Mouse (Mus musculus) testis, adult 2 months (tissue): ENCODE measurements at regions not wholly inside any gene's neighbourhood (a gene's known extent, or its start where the extent isn't known, plus 50 kb on each side); places are given as distances from the start of the nearest gene placed in this dataset.

Source experiments
- H3K27ac ChIP-seq: fragments of 200-500 bp; 2 replicates; pipeline ENCODE4 v1.5.1; 2012; ENCODE audit warnings: low read depth, low read length; ENCODE audit not compliant: control insufficient read depth, insufficient read depth
- H3K27me3 ChIP-seq: fragments of 200-500 bp; 2 replicates; pipeline ENCODE4 v1.6.1; 2012; ENCODE audit warnings: mild to moderate bottlenecking, low read length, moderate library complexity; ENCODE audit not compliant: control insufficient read depth, insufficient read depth
- H3K36me3 ChIP-seq: fragments of 200-500 bp; 2 replicates; pipeline ENCODE4 v1.6.1; 2012; ENCODE audit warnings: mild to moderate bottlenecking, low read length; ENCODE audit not compliant: control insufficient read depth, insufficient read depth
- H3K4me1 ChIP-seq: fragments of 200-500 bp; 2 replicates; pipeline ENCODE4 v1.6.1; 2012; ENCODE audit warnings: low read length; ENCODE audit not compliant: control insufficient read depth, insufficient read depth
- H3K4me3 ChIP-seq: fragments of 200-500 bp; 2 replicates; pipeline ENCODE4 v1.5.1; 2012; ENCODE audit warnings: low read depth, mild to moderate bottlenecking, low read length, moderate library complexity, mixed read lengths; ENCODE audit not compliant: control insufficient read depth
- CTCF ChIP-seq: fragments of 200-500 bp; IDR thresholded peaks from 2 replicates; pipeline ENCODE4 v1.5.1; 2012; ENCODE audit warnings: low read depth, mild to moderate bottlenecking, inconsistent platforms, low read length, moderate library complexity; ENCODE audit not compliant: control insufficient read depth, insufficient read depth, insufficient replicate concordance
- POLR2A ChIP-seq: fragments of 200-500 bp; IDR thresholded peaks from 2 replicates; pipeline ENCODE4 v1.6.1; 2012; ENCODE audit warnings: low read depth, mild to moderate bottlenecking, inconsistent platforms, low read length, moderate library complexity; ENCODE audit not compliant: control insufficient read depth

DNA sequence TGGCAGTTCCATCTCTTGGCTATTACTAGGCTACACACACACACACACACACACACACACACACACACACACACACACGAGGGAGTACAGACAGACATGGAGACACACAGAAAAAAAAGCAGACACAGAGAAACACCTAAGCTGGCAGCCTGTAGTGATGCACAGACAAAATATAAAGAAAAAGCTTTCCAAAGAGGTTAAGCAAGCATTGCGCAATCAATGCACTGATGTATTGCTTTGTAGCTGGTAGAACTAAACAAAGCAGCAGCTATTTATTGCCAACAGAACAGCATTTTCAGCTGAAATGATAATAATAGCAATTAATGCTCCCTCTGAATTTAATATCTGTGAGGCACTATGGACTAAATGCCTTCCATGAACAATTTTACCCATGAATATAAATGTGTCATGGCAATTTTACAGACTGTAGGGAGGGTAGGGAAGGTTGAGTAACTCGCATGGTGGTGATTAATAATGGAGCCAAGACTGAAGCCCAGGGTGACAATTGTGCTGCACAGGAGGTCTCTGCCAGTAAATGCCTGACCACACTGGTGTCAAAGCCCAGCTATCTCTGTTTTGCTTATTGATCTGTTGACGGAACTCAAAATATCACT is 271.7 kb downstream of the Gm11361 start:
- Histone ChIP-seq H3K27ac (no peak overlapping the region), H3K4me1 (no peaks in the 10 kb centered on the region), H3K4me3 (no peak overlapping the region), H3K27me3 (no peaks in the 10 kb centered on the region), H3K36me3 (no peaks in the 10 kb centered on the region)
- TF ChIP-seq POLR2A (no peak), CTCF (no peak)

DNA sequence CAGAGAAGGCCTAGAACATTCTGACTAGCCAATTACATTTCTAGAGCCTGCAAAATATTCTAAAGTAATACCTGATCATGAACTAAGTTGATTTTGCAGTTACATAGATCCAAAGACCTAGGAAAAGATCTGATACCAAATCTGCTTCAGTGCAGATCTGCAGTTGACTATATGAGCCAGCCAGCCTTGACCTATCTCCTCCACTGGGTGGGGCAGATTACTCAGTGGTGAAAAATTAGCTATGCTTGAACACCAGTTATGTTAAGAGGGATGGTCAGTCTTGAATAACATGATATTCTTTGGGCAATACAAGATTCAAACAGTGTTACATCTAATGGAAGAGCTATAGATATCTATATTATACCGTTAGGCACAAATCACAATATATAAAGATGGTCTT is 269.0 kb downstream of the Gm11361 start:
- Histone ChIP-seq H3K27ac (no peak overlapping the region), H3K36me3 (no peaks in the 10 kb centered on the region), H3K4me3 (no peak overlapping the region), H3K27me3 (no peaks in the 10 kb centered on the region), H3K4me1 (no peaks in the 10 kb centered on the region)
- TF ChIP-seq CTCF (no peak), POLR2A (no peak)

DNA sequence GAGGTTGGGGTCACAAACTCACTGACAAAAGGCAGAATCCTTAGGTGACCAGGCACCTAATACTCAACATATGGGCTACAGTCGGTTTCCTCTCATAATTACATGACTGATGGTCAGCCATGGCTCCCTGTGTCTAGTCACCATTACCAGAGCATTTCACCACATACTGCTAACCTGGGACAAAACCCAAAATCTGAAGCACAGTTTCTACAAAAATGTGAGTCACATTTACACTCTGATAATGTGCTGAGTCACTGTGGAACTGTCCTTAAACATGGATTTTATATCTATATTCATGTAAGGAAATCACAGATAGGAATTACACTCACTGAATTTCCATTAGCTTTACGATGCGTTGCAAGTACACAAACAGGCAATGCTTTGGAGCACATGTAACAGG is 267.1 kb downstream of the Gm11361 start:
- Histone ChIP-seq H3K4me1 (no peaks in the 10 kb centered on the region), H3K27ac (no peak overlapping the region), H3K36me3 (no peaks in the 10 kb centered on the region), H3K4me3 (no peak overlapping the region), H3K27me3 (no peaks in the 10 kb centered on the region)
- TF ChIP-seq POLR2A = no peak
- no peak for TF ChIP-seq CTCF

DNA sequence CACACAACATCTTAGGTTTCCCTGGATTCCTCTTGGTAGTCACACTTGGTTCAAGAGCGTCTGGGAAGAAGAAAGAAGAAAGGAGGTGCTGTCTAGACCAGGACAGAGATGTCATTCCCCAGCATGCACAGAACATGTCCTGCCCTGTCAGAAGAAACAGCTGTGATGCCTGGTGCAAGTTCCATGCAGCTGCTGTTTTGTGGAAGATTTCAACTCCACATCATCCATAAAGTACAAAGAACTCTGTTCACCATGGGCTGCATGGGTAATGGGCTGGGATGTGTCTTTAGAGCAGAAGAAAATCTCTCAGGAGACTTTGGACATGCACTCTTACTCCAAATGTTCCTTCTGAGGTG is 262.8 kb downstream of the Gm11361 start:
- H3K27ac ChIP-seq = no peak overlapping the region
- H3K4me3 ChIP-seq = no peak overlapping the region
- H3K27me3 ChIP-seq = no peaks in the 10 kb centered on the region
- TF ChIP-seq CTCF (no peak), POLR2A (no peak)
- no peaks in the 10 kb centered on the region for H3K4me1 ChIP-seq
- H3K36me3 ChIP-seq = no peaks in the 10 kb centered on the region

DNA sequence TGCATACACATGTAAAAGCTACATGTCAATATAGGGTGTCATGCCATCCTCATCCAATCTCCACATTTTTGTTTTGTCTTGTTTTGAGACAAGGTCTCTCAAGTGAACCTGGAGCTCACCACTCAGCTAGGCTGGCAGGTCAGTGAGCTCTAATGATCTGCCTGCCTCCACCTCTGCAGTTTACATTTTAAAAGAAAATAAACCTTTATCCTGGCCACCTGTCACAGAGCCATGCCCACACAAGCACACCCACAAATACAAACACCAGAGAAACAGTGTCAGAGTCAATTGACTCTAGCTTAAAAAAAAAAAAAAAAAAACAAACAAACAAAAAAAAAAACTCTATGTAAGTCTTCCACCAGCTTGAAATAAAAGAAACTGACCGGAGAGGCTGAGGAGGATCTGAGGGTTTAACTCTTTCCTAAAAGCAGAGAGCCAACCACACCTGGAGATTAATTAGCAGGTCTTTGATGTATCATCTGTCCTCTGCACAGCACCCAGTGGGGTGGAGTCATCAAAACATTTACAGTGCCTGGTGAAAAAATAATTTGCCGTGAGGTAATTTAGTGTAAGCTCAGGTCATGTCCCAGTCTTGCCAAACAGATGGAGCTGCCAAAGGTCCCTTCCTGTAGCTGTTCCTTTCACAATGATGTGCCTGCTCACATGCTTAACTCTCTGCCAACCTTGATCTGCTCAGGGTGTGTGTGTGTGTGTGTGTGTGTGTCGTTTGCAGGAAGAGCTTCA is 262.2 kb downstream of the Gm11361 start:
- Histone ChIP-seq H3K36me3 (no peaks in the 10 kb centered on the region), H3K27me3 (no peaks in the 10 kb centered on the region), H3K4me1 (no peaks in the 10 kb centered on the region), H3K27ac (no peak overlapping the region), H3K4me3 (no peak overlapping the region)
- TF ChIP-seq POLR2A = no peak
- TF ChIP-seq CTCF = no peak

DNA sequence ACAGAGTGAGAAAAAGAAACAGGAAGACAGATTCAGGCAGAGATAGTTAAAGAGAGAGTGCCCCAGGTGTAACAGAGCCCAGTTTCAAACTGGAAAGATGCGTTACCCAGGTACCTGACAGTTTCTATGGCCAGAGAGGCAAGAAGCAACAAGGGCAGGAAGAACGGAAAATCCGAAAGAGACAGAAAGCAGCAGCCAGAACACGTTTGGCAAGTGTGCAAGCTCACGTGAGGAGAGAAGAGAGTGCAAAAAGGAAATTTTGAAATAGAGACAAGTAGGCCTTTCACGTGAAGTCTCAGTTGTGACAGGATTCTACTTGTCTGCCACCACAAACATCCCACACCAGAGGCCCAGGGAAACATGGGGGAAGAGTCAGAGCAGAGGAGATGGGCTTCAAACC is 259.8 kb downstream of the Gm11361 start:
- no peaks in the 10 kb centered on the region for H3K27me3 ChIP-seq
- no peaks in the 10 kb centered on the region for H3K4me1 ChIP-seq
- no peak overlapping the region for H3K27ac ChIP-seq
- H3K4me3 ChIP-seq = no peak overlapping the region
- H3K36me3 ChIP-seq = no peaks in the 10 kb centered on the region
- TF ChIP-seq POLR2A = no peak
- no peak for TF ChIP-seq CTCF

DNA sequence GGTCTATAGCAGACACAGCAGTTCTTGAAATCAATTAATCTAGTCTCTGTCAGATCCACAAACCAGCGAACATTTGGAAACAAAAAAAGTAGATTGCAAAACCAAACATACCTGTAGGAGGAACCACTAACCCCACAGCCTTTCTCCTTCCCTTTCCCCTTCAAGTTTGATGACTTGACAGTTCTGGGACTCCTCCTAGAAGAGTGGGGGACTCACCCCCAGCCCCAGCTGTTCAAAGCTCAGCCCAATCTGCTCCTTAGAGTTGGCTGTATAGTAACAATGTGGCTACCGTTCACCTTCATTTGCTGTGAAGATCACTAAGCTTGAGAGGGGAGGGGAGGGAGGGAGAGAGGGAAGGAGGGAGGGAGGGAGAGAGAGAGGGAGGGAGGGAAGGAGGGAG is 259.3 kb downstream of the Gm11361 start:
- H3K36me3 ChIP-seq = no peaks in the 10 kb centered on the region
- H3K4me1 ChIP-seq = no peaks in the 10 kb centered on the region
- no peak overlapping the region for H3K27ac ChIP-seq
- H3K4me3 ChIP-seq = no peak overlapping the region
- H3K27me3 ChIP-seq = no peaks in the 10 kb centered on the region
- TF ChIP-seq CTCF (no peak), POLR2A (no peak)

DNA sequence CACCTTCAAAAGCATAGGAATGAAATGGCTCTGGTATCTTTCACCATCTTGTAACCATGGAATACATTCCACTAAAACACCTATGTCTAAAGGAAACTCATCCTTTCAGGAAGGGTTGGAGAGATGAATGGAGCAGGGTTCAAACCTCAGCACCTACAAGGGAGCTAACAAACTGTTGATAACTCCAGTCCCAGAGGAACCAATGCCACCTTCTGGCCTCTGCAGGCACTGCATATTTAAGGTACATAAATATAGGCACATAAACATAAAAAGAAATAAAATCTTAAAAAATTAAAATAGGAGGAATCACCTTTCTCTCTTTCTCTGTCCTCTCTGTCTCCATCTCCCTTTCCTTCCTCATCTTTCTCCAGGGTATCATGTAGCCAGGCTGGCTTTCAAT is 256.9 kb downstream of the Gm11361 start:
- H3K27me3 ChIP-seq = no peaks in the 10 kb centered on the region
- H3K4me3 ChIP-seq = no peak overlapping the region
- no peaks in the 10 kb centered on the region for H3K4me1 ChIP-seq
- TF ChIP-seq CTCF = no peak
- no peak for TF ChIP-seq POLR2A
- H3K36me3 ChIP-seq = no peaks in the 10 kb centered on the region
- no peak overlapping the region for H3K27ac ChIP-seq
